Mouse (Mus musculus): ENCODE results near the gene Coq10b.

DNA sequence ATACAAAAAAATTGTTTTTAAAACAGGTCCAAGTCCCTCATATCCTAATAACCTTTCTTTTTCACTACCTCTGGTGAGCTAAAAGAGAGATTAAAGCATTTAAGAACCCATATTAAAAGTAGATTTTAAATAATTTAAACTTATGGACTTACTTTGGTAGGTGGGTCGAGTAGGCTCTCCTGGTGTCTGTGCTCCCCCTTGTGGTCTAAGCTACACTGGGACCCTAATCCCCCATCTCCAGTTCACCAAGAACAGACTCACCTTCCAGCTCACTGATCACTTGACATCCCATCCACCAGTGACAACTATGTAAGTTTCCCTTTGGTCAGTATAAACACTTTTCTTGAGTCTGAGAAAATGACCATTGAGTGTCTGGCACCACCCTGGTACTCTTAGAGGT is 10.3 kb upstream of the Coq10b start:
- TF ChIP-seq GATA1 (IDR thresholded peaks at IDR 0.05; ENCODE audit: borderline replicate concordance, low read length) (no peak), FLI1 (IDR thresholded peaks at IDR 0.05; ENCODE audit: low read length) (no peak)
